Mouse (Mus musculus) brain, embryonic 14.5 days (tissue): ENCODE data around the gene Lipa. TPM values are rescaled to one million over a fixed set of nuclear protein-coding genes. Genes with fewer than 3 reads are reported as not detected.

Source experiments
- DNase-seq: peaks from one replicate; pipeline ENCODE4 v3.0.0-alpha.2; 2011; ENCODE audit warnings: low read depth
- CTCF ChIP-seq: fragments of 200-500 bp; IDR thresholded peaks from 2 replicates; pipeline ENCODE4 v1.5.1; 2012; ENCODE audit warnings: inconsistent platforms, mild to moderate bottlenecking, moderate library complexity, borderline replicate concordance; ENCODE audit not compliant: insufficient read depth, insufficient read length; ENCODE audit errors: extremely low read depth
- POLR2A ChIP-seq: fragments of 200-500 bp; IDR thresholded peaks from 2 replicates; pipeline ENCODE4 v1.6.1; 2012; ENCODE audit warnings: mild to moderate bottlenecking, inconsistent platforms, borderline replicate concordance; ENCODE audit not compliant: poor library complexity, insufficient read depth, insufficient read length, severe bottlenecking; ENCODE audit errors: extremely low read depth
- polyA plus RNA-seq: library from polyadenylated mRNA; depleted of rRNA; stranded (reverse); fragments of >200 nt; gene quantifications from 2 replicates; pipeline ENCODE4 v1.2.3, GENCODE M21; 2012; rRNA removed

Lipa gene
- polyA plus RNA-seq, 1 experiment = 20.0 TPM

DNA sequence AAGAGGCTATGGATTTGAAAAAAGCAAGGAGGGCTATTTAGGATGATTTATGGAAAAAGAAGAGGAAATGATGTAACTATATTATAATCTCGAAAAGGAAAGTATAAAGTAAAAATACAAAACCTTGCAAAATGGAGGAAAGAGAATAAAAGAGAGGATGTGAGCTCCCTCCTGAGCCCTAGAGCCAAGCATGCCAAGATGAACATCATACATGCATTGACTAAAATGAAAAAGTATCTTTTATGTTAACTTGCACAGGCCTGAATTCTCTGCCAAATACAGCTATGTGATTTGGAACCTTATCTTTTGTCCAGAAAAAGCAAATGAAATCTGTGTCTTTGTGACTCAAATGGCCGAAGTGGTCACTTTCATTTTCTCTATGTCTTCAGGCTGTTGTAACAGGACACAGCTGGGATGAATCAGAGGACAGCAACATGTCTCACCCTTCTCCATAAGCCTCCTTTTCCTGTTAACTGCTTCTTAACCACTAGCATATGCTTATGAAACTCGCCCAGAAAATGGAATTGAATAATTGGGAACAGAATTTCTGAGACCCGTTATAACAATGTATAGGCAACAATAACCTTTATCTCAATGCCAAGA is 81.8 kb downstream of the Lipa start:
- TF ChIP-seq POLR2A = no peak
- TF ChIP-seq CTCF = no peak

DNA sequence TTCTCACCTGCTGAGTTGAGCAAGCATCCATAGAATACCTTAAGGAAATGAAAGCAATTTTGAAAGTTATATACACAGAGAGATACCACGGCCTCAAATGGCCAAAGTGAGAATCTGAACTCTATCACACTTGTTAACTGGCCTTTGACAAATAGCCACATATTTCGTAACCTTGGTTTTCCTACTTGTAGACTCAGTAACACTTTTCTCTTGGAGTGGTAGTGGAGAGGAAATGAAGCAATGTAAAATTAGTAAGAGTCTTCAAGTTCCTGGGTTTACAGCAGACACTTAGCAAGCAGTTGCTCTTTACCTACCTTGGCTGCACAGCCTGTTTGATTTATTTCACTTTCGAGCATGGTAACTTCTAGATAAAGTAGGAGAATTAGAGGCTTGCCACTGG is 82.5 kb downstream of the Lipa start:
- TF ChIP-seq CTCF (no peak), POLR2A (no peak)
- no peak for DNase-seq

More for the DNA sequence above, 81.8 kb downstream of the Lipa start:
- no peak for DNase-seq

Other genes with a start within 250 kb of the Lipa start
- gene Fas, start 236.8 kb downstream of the Lipa start, polyA plus RNA-seq = 0.28 and 0.79 TPM in 2 replicates
- 3.5 and 3.6 TPM in 2 replicates for gene Ch25h, start 52.3 kb downstream of the Lipa start, polyA plus RNA-seq
- gene Ifit2, start 23.2 kb upstream of the Lipa start, polyA plus RNA-seq = 2.8 and 2.9 TPM in 2 replicates
- 0.37 and 0.77 TPM in 2 replicates for gene Ifit3, start 56.1 kb upstream of the Lipa start, polyA plus RNA-seq
- 0.37 and 0.55 TPM in 2 replicates for gene Ifit1bl1, start 74.5 kb upstream of the Lipa start, polyA plus RNA-seq
- 0.05 and 0.08 TPM in 2 replicates for gene Ifit3b, start 80.5 kb upstream of the Lipa start, polyA plus RNA-seq
- gene Ifit1bl2, start 113.3 kb upstream of the Lipa start, polyA plus RNA-seq = 0.09 and 0.19 TPM in 2 replicates
- gene Ifit1, start 113.4 kb upstream of the Lipa start, polyA plus RNA-seq = 0.08 and 0.21 TPM in 2 replicates
- gene Slc16a12, start 219.8 kb upstream of the Lipa start, polyA plus RNA-seq = 2.2 and 2.8 TPM in 2 replicates